ENCODE assay signal across 8 mouse cellular contexts in genomic region chr9:98424725-98425210, GRCm38 (mm10). TPM values are rescaled to one million over a fixed set of nuclear protein-coding genes. Genes with fewer than 3 reads are reported as not detected.
A peak's percentile ranks its signal among the peaks of the same experiment; 100 is the strongest.
DNase-seq lines count a peak whose midpoint lies in the region; ATAC-seq and TF ChIP-seq lines count a peak whose summit lies in the region.

No protein-coding gene starts in this region.

- intact Hi-C loops in heart, adult 2 months (cut with DNase I), result no loop called here
- intact Hi-C loops in left cerebral cortex, postnatal 14 days (cut with DNase I), result no loop called here

- H3K27ac ChIP-seq in heart, adult 2 months, result peak overlapping the region; percentile 55
- H3K27ac ChIP-seq in lung, embryonic 15.5 days, result peak overlapping the region; percentile 54; the same call in 1 of the 2 replicates

- H3K9me3 ChIP-seq in lung, embryonic 15.5 days, result no peaks in the 10 kb centered on the region

- no peaks in the 10 kb centered on the region; the same call in 1 of the 2 replicates for H3K27me3 ChIP-seq in heart, adult 2 months (ENCODE audit: control insufficient read depth, insufficient read depth, low read length)
- H3K27me3 ChIP-seq in lung, embryonic 15.5 days, result no peaks in the 10 kb centered on the region

- peak; percentile 74 for ATAC-seq in lung, embryonic 15.5 days (ENCODE audit: borderline replicate concordance, extremely low read depth, low FRiP score, low TSS enrichment)

- TF ChIP-seq CTCF in heart, adult 2 months (IDR thresholded peaks at IDR 0.05), result no peak

- no peak for TF ChIP-seq POLR2A in heart, adult 2 months (IDR thresholded peaks at IDR 0.05; ENCODE audit: insufficient read depth, low read depth, low read length)

- H3K4me2 ChIP-seq in lung, embryonic 15.5 days, result peak overlapping the region; percentile 72

- H3K4me1 ChIP-seq in heart, adult 2 months (ENCODE audit: control insufficient read depth, insufficient read depth, low read length), result peaks cover 9% of the 10 kb centered on the region
- peaks cover 41% of the 10 kb centered on the region for H3K4me1 ChIP-seq in lung, embryonic 15.5 days

- TF ChIP-seq EP300 in heart, adult 2 months (IDR thresholded peaks at IDR 0.05; ENCODE audit: insufficient read depth, low read depth, low read length), result no peak

- peak overlapping the region; percentile 52 for H3K4me3 ChIP-seq in heart, adult 2 months
- peak overlapping the region; percentile 59 for H3K4me3 ChIP-seq in lung, embryonic 15.5 days

- 1% methylated on average over 42 of the region's 42 CpGs for WGBS in heart, adult 2 months
- under 1% methylated on average over 38 of the region's 42 CpGs for WGBS in lung, embryonic 15.5 days

- H3K36me3 ChIP-seq in heart, adult 2 months (ENCODE audit: control insufficient read depth, insufficient read depth, low read length), result no peaks in the 10 kb centered on the region
- H3K36me3 ChIP-seq in lung, embryonic 15.5 days, result no peaks in the 10 kb centered on the region

- H3K9ac ChIP-seq in heart, adult 2 months (ENCODE audit: low read depth, low read length), result peak overlapping the region; percentile 42
- peak overlapping the region; percentile 60 for H3K9ac ChIP-seq in lung, embryonic 15.5 days

- peak; percentile 71 for DNase-seq in ZHBTc4 (ENCODE audit: low read depth, low spot score)
- DNase-seq in embryo, embryonic 10.5 days (ENCODE audit: low spot score), result peak; percentile 82
- DNase-seq in heart, adult 2 months, result peak; percentile 70 to 72
- DNase-seq in kidney, adult 18-20 months, result peak; percentile 40
- DNase-seq in ovary, postnatal 10 days (ENCODE audit: low spot score), result peak; percentile 41
- DNase-seq in layer of hippocampus, adult 8-10 months (ENCODE audit: low spot score in 2 of 2), result no peak
- no peak for DNase-seq in left cerebral cortex, postnatal 14 days (ENCODE audit: low spot score in 2 of 2)

- H3K79me2 ChIP-seq in heart, adult 2 months (replicated peaks; ENCODE audit: control insufficient read depth, insufficient read depth, low read length), result no peaks in the 10 kb centered on the region

RNA-seq across cellular contexts. Expression of gene Rbp1, which starts 2.0 kb away (rescaled TPM):
- 1 to 10 TPM; 7.4 to 7.9 TPM for total RNA-seq in heart, adult 2 months (2021)
- 6.3 and 11.5 TPM in 2 replicates for polyA plus RNA-seq in heart, adult 2 months (2012; rRNA removed)
- 103 and 109 TPM in 2 replicates for polyA plus RNA-seq in lung, embryonic 15.5 days (2015; fragmentation: Nextera tagmentation; extraction: Ambion mirVana)
- 1 to 10 TPM; 4.7 to 7.3 (median 5.7) TPM for total RNA-seq in layer of hippocampus, adult 8-10 months (2022)
- 1 to 10 TPM; 6.7 to 6.8 TPM for total RNA-seq in left cerebral cortex, postnatal 14 days (2021)

Comparison
In these comparisons a context has a peak if more than half of its experiments do, and no peak if none do; other contexts are left out.
1. DNase-seq: peak in ZHBTc4 (single experiment), embryo, embryonic 10.5 days (single experiment), heart, adult 2 months (2 of 2), kidney, adult 18-20 months (single experiment) and ovary, postnatal 10 days (single experiment); none in layer of hippocampus, adult 8-10 months (0 of 2) and left cerebral cortex, postnatal 14 days (0 of 2).